Mouse (Mus musculus) granulocyte monocyte progenitor cell, adult 5-6 weeks (primary cell): Measurements from ENCODE around the gene Olfr632. TPM values are rescaled to one million over a fixed set of nuclear protein-coding genes. Genes with fewer than 3 reads are reported as not detected.
"Not testable (repeated sequence)": the region's sequence is repeated elsewhere in the genome, so short reads cannot be mapped to it uniquely, and the experiment has no call there.

Source experiments
- ATAC-seq: replicated peaks from 2 replicates; pipeline ENCODE4 v1.8.0; 2016; ENCODE audit warnings: mild to moderate bottlenecking, moderate TSS enrichment, inconsistent platforms; ENCODE audit not compliant: poor library complexity, severe bottlenecking
- total RNA-seq, 2 experiments: library from RNA; stranded (forward) in 1 of 2; stranded (reverse) in 1 of 2; fragments of 200-712, 200-1000 nt in 1 of 2; fragments of >200 nt in 1 of 2; fragmentation: Nextera tagmentation in 1 of 2; gene quantifications; 2 replicates each; pipeline ENCODE4 v1.2.3; 2014 to 2017

Olfr632 gene
- not detected in 2 replicates for total RNA-seq (2014; fragmentation: Nextera tagmentation)
- total RNA-seq (2017) = not detected in 2 replicates

DNA sequence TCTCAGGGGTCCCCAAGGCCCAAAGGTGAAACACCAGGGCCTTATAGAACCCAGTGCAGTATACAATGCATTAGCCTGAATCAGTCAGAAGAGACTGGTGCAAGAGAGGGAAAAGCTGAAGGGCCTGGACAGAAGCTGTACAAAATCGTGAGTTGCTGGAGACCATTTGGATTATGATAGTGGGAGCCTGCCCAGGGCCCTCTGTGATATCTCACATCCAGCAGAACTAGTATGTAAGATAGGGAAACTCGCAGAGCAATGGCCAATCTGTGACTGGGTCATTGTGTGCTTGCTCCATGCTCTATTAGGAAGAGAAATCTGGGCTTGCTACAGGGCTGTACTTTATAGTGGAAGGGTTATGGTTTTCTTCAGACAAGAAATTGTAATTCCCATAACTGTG, at the start of gene Olfr632:
Olfr632 (plus strand) TSS at position 84 of the 400 bp plus-strand sequence.
- ATAC-seq = no peak

- ATAC-seq = no peak
These were observed 48.0 kb upstream of the Olfr632 start, which contains the start of gene Olfr66 for GRCm38 (mm10) chr7:103886152-103886551. TSS of gene Olfr66 (minus strand) at chr7:103886252.

- no peak for ATAC-seq
These were observed 39.8 kb upstream of the Olfr632 start, which contains the start of gene Olfr64 for GRCm38 (mm10) chr7:103894385-103894784. TSS of gene Olfr64 (minus strand) at chr7:103894485.

GRCm38 (mm10) chr7:103903187-103903586, 31.0 kb upstream of the Olfr632 start, which contains the start of gene Olfr65:
TSS of gene Olfr65 (plus strand) at chr7:103903487.
- ATAC-seq = no peak

GRCm38 (mm10) chr7:103910047-103910446, 24.1 kb upstream of the Olfr632 start:
- ATAC-seq = no peak

DNA sequence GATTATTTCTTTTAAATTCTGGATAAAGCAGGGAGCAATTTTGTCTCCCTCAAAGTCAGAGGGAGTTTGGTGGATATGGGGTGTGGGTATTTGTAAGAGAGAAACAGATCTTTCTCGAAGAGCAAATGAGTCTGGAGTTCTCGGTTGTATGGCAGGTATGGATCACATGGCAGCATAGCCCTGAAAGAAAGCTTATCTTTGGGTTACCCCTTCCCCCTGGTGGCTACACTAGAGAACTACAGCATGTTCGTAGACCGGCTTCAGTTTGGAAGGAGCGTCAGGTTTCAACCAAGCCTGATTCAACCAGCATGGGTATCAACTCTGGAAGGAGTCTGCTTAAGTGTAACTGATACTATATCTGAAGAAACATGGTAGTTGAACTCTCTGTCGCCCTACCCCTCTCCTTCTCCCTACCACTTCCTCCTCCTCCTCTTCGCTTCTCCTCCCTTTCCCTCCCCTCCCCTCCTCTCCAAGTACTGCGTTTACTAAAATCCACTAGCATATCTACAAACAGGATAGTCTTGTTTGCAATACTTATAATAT, 21.1 kb upstream of the Olfr632 start:
- ATAC-seq = peak; percentile 86

- ATAC-seq = no peak
These were observed 18.8 kb upstream of the Olfr632 start for GRCm38 (mm10) chr7:103915338-103915737.

GRCm38 (mm10) chr7:103928525-103928924, 5.6 kb upstream of the Olfr632 start, which contains the start of gene Olfr631:
TSS of gene Olfr631 (plus strand) at chr7:103928825.
- ATAC-seq = no peak

GRCm38 (mm10) chr7:103942730-103943129, 8.6 kb downstream of the Olfr632 start:
- ATAC-seq = peak; percentile 96

GRCm38 (mm10) chr7:103944137-103944536, 10.0 kb downstream of the Olfr632 start, which contains the start of gene Olfr633:
TSS of gene Olfr633 (plus strand) at chr7:103944437.
- ATAC-seq = no peak

DNA sequence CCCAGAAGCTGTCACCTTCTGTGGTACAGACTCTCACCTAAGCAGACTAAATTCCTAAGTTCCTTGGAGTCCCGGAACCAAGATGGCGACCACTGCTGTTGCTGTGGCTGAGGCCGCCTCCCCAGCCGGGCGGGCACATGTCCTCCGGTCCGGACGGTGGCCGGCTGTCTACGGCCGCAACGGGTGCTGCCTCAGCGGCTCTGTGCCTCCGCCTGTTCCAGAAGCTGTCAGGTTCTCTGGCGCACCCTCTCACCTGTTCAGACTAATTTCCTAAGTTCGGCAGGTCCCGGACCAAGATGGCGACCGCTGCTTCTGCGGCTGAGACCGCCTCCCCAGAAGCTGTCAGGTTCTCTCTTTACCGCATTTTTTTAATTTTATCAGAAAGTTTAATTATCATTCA, 32.7 kb downstream of the Olfr632 start:
- not testable (repeated sequence) for ATAC-seq

GRCm38 (mm10) chr7:103970852-103971251, 36.7 kb downstream of the Olfr632 start, which contains the start of gene Olfr635:
TSS of gene Olfr635 (plus strand) at chr7:103971152.
- ATAC-seq = no peak

- peak; percentile 98 for ATAC-seq
These were observed 37.6 kb downstream of the Olfr632 start for GRCm38 (mm10) chr7:103971782-103972181.

Other genes starting within 250 kb of the Olfr632 start
Only the 30 nearest of the 33 such genes appear.
- gene Olfr628, start 204.0 kb upstream of the Olfr632 start, total RNA-seq (2014; fragmentation: Nextera tagmentation) = not detected in 2 replicates
- gene Olfr628, start 204.0 kb upstream of the Olfr632 start, total RNA-seq (2017) = not detected in 2 replicates
- not detected in 2 replicates for gene Olfr629, start 189.4 kb upstream of the Olfr632 start, total RNA-seq (2014; fragmentation: Nextera tagmentation)
- gene Olfr629, start 189.4 kb upstream of the Olfr632 start, total RNA-seq (2017) = not detected in 2 replicates
- gene Olfr630, start 177.0 kb upstream of the Olfr632 start, total RNA-seq (2014; fragmentation: Nextera tagmentation) = not detected in 2 replicates
- not detected in 2 replicates for gene Olfr630, start 177.0 kb upstream of the Olfr632 start, total RNA-seq (2017)
- gene Olfr69, start 162.8 kb upstream of the Olfr632 start, total RNA-seq (2014; fragmentation: Nextera tagmentation) = not detected in 2 replicates
- gene Olfr69, start 162.8 kb upstream of the Olfr632 start, total RNA-seq (2017) = not detected in 2 replicates
- not detected in 2 replicates for gene Olfr68, start 154.6 kb upstream of the Olfr632 start, total RNA-seq (2014; fragmentation: Nextera tagmentation)
- gene Olfr68, start 154.6 kb upstream of the Olfr632 start, total RNA-seq (2017) = not detected in 2 replicates
- not detected in 2 replicates for gene Olfr67, start 142.5 kb upstream of the Olfr632 start, total RNA-seq (2014; fragmentation: Nextera tagmentation)
- not detected in 2 replicates for gene Olfr67, start 142.5 kb upstream of the Olfr632 start, total RNA-seq (2017)
- gene Hbb-bt, start 120.4 kb upstream of the Olfr632 start, total RNA-seq (2014; fragmentation: Nextera tagmentation) = not detected in 2 replicates
- not detected in 2 replicates for gene Hbb-bt, start 120.4 kb upstream of the Olfr632 start, total RNA-seq (2017)
- gene Hbb-bs, start 106.3 kb upstream of the Olfr632 start, total RNA-seq (2014; fragmentation: Nextera tagmentation) = not detected in 2 replicates
- 1.6 and 5.2 TPM in 2 replicates for gene Hbb-bs, start 106.3 kb upstream of the Olfr632 start, total RNA-seq (2017)
- not detected in 2 replicates for gene Hbb-bh2, start 93.8 kb upstream of the Olfr632 start, total RNA-seq (2014; fragmentation: Nextera tagmentation)
- not detected in 2 replicates for gene Hbb-bh2, start 93.8 kb upstream of the Olfr632 start, total RNA-seq (2017)
- not detected in 2 replicates for gene Hbb-bh1, start 91.2 kb upstream of the Olfr632 start, total RNA-seq (2014; fragmentation: Nextera tagmentation)
- not detected in 2 replicates for gene Hbb-bh1, start 91.2 kb upstream of the Olfr632 start, total RNA-seq (2017)
- gene Hbb-y, start 81.1 kb upstream of the Olfr632 start, total RNA-seq (2014; fragmentation: Nextera tagmentation) = not detected in 2 replicates
- gene Hbb-y, start 81.1 kb upstream of the Olfr632 start, total RNA-seq (2017) = not detected in 2 replicates
- not detected in 2 replicates for gene Olfr66, start 48.1 kb upstream of the Olfr632 start, total RNA-seq (2014; fragmentation: Nextera tagmentation)
- gene Olfr66, start 48.1 kb upstream of the Olfr632 start, total RNA-seq (2017) = not detected in 2 replicates
- gene Olfr64, start 39.9 kb upstream of the Olfr632 start, total RNA-seq (2014; fragmentation: Nextera tagmentation) = not detected in 2 replicates
- not detected in 2 replicates for gene Olfr64, start 39.9 kb upstream of the Olfr632 start, total RNA-seq (2017)
- not detected in 2 replicates for gene Olfr65, start 30.9 kb upstream of the Olfr632 start, total RNA-seq (2014; fragmentation: Nextera tagmentation)
- gene Olfr65, start 30.9 kb upstream of the Olfr632 start, total RNA-seq (2017) = not detected in 2 replicates
- not detected in 2 replicates for gene Olfr631, start 5.5 kb upstream of the Olfr632 start, total RNA-seq (2014; fragmentation: Nextera tagmentation)
- not detected in 2 replicates for gene Olfr631, start 5.5 kb upstream of the Olfr632 start, total RNA-seq (2017)
- gene Olfr633, start 10.1 kb downstream of the Olfr632 start, total RNA-seq (2014; fragmentation: Nextera tagmentation) = not detected in 2 replicates
- gene Olfr633, start 10.1 kb downstream of the Olfr632 start, total RNA-seq (2017) = not detected in 2 replicates
- gene Olfr635, start 36.8 kb downstream of the Olfr632 start, total RNA-seq (2014; fragmentation: Nextera tagmentation) = not detected in 2 replicates
- not detected in 2 replicates for gene Olfr635, start 36.8 kb downstream of the Olfr632 start, total RNA-seq (2017)
- not detected in 2 replicates for gene Olfr638, start 64.4 kb downstream of the Olfr632 start, total RNA-seq (2014; fragmentation: Nextera tagmentation)
- gene Olfr638, start 64.4 kb downstream of the Olfr632 start, total RNA-seq (2017) = not detected in 2 replicates
- gene Olfr639, start 83.0 kb downstream of the Olfr632 start, total RNA-seq (2014; fragmentation: Nextera tagmentation) = not detected in 2 replicates
- gene Olfr639, start 83.0 kb downstream of the Olfr632 start, total RNA-seq (2017) = not detected in 2 replicates
- not detected in 2 replicates for gene Olfr640, start 91.2 kb downstream of the Olfr632 start, total RNA-seq (2014; fragmentation: Nextera tagmentation)
- gene Olfr640, start 91.2 kb downstream of the Olfr632 start, total RNA-seq (2017) = not detected in 2 replicates
- not detected in 2 replicates for gene Olfr641, start 101.1 kb downstream of the Olfr632 start, total RNA-seq (2014; fragmentation: Nextera tagmentation)
- not detected in 2 replicates for gene Olfr641, start 101.1 kb downstream of the Olfr632 start, total RNA-seq (2017)
- gene Olfr642, start 118.3 kb downstream of the Olfr632 start, total RNA-seq (2014; fragmentation: Nextera tagmentation) = not detected in 2 replicates
- not detected in 2 replicates for gene Olfr642, start 118.3 kb downstream of the Olfr632 start, total RNA-seq (2017)
- gene 4930516K23Rik, start 127.1 kb downstream of the Olfr632 start, total RNA-seq (2014; fragmentation: Nextera tagmentation) = not detected in 2 replicates
- not detected in 2 replicates for gene 4930516K23Rik, start 127.1 kb downstream of the Olfr632 start, total RNA-seq (2017)
- not detected in 2 replicates for gene Olfr644, start 137.5 kb downstream of the Olfr632 start, total RNA-seq (2014; fragmentation: Nextera tagmentation)
- not detected in 2 replicates for gene Olfr644, start 137.5 kb downstream of the Olfr632 start, total RNA-seq (2017)
- gene Olfr645, start 151.1 kb downstream of the Olfr632 start, total RNA-seq (2014; fragmentation: Nextera tagmentation) = not detected in 2 replicates
- gene Olfr645, start 151.1 kb downstream of the Olfr632 start, total RNA-seq (2017) = not detected in 2 replicates
- gene Olfr646, start 170.5 kb downstream of the Olfr632 start, total RNA-seq (2014; fragmentation: Nextera tagmentation) = not detected in 2 replicates
- gene Olfr646, start 170.5 kb downstream of the Olfr632 start, total RNA-seq (2017) = not detected in 2 replicates
- gene Ubqln5, start 195.5 kb downstream of the Olfr632 start, total RNA-seq (2014; fragmentation: Nextera tagmentation) = not detected in 2 replicates
- not detected in 2 replicates for gene Ubqln5, start 195.5 kb downstream of the Olfr632 start, total RNA-seq (2017)
- not detected in 2 replicates for gene Olfr643, start 203.1 kb downstream of the Olfr632 start, total RNA-seq (2014; fragmentation: Nextera tagmentation)
- gene Olfr643, start 203.1 kb downstream of the Olfr632 start, total RNA-seq (2017) = not detected in 2 replicates
- gene Ubqln3, start 208.9 kb downstream of the Olfr632 start, total RNA-seq (2014; fragmentation: Nextera tagmentation) = not detected in 2 replicates
- not detected in 2 replicates for gene Ubqln3, start 208.9 kb downstream of the Olfr632 start, total RNA-seq (2017)
- gene Ubqlnl, start 216.2 kb downstream of the Olfr632 start, total RNA-seq (2014; fragmentation: Nextera tagmentation) = not detected in 2 replicates
- not detected in 2 replicates for gene Ubqlnl, start 216.2 kb downstream of the Olfr632 start, total RNA-seq (2017)